Comparison of ENCODE assay signal across 26 mouse cellular contexts in genomic region chr5:143616116-143616515, GRCm38 (mm10).
"Had no signal": no experiment of that assay in that cellular context is flagged by ENCODE, and none has a peak within 500 bp of the region (broad histone marks: within the 10 kb centered on the region; RNA-seq: fewer than 3 reads in every experiment).

No protein-coding gene starts in this region.

- H3K4me2 ChIP-seq: heart, embryonic 13.5 days; heart, embryonic 15.5 days; hindbrain, embryonic 13.5 days; hindbrain, embryonic 15.5 days; kidney, embryonic 15.5 days; limb, embryonic 13.5 days; limb, embryonic 15.5 days; liver, embryonic 11.5 days; liver, embryonic 15.5 days had no signal

- ATAC-seq: hindbrain, postnatal 0 days; intestine, embryonic 16.5 days had no signal

- H3K9me3 ChIP-seq: heart, embryonic 10.5 days; heart, embryonic 13.5 days; heart, embryonic 15.5 days; hindbrain, embryonic 13.5 days; hindbrain, embryonic 15.5 days; limb, embryonic 13.5 days; limb, embryonic 15.5 days; liver, embryonic 15.5 days had no signal

- H3K27ac ChIP-seq: heart, embryonic 10.5 days; heart, embryonic 13.5 days; heart, embryonic 15.5 days; hindbrain, embryonic 13.5 days; hindbrain, embryonic 15.5 days; hindbrain, postnatal 0 days; kidney, embryonic 15.5 days; kidney, postnatal 0 days; limb, embryonic 13.5 days; limb, embryonic 15.5 days had no signal

- H3K4me3 ChIP-seq: heart, embryonic 10.5 days; heart, embryonic 13.5 days; heart, embryonic 15.5 days; hindbrain, embryonic 13.5 days; hindbrain, embryonic 15.5 days; kidney, embryonic 15.5 days; limb, embryonic 13.5 days; limb, embryonic 15.5 days; liver, embryonic 15.5 days had no signal

- H3K36me3 ChIP-seq: heart, embryonic 10.5 days; heart, embryonic 13.5 days; heart, embryonic 15.5 days; hindbrain, embryonic 13.5 days; hindbrain, embryonic 15.5 days; kidney, embryonic 15.5 days; limb, embryonic 13.5 days; limb, embryonic 15.5 days; liver, embryonic 15.5 days had no signal

- H3K9ac ChIP-seq: heart, embryonic 13.5 days; heart, embryonic 15.5 days; hindbrain, embryonic 13.5 days; hindbrain, embryonic 15.5 days; kidney, embryonic 15.5 days; limb, embryonic 13.5 days; limb, embryonic 15.5 days; liver, embryonic 15.5 days had no signal

- H3K27me3 ChIP-seq: heart, embryonic 13.5 days; heart, embryonic 15.5 days; hindbrain, embryonic 13.5 days; hindbrain, embryonic 15.5 days; kidney, embryonic 15.5 days; limb, embryonic 13.5 days; limb, embryonic 15.5 days; liver, embryonic 15.5 days had no signal

- DNase-seq: gastrocnemius, postnatal 14 days; gastrocnemius, postnatal 36 days; heart, adult 18-20 months; heart, postnatal 14 days; heart, postnatal 36 days; kidney, adult 11 months; kidney, adult 2 months; kidney, adult 9 months; kidney, postnatal 14 days; kidney, postnatal 36 days; layer of hippocampus, adult 9-11 months; layer of hippocampus, postnatal 36 days; left cerebral cortex, postnatal 4 days had no signal
